Mouse (Mus musculus): ENCODE measurements at regions not wholly inside any gene's neighbourhood (a gene's known extent, or its start where the extent isn't known, plus 50 kb on each side); places are given as distances from the start of the nearest gene placed in this dataset.

GRCm38 (mm10) chr11:86871782-86872181, 64.2 kb upstream of the Dhx40 start:
- no peaks in the 10 kb centered on the region for H3K9me3 ChIP-seq (replicated peaks; ENCODE audit: control insufficient read depth, low read length)
- H3K9ac ChIP-seq (ENCODE audit: low read depth, low read length): no peak overlapping the region
- no peaks in the 10 kb centered on the region for H3K36me3 ChIP-seq (ENCODE audit: control insufficient read depth, insufficient read depth, low read length)
- no peak overlapping the region for H3K4me3 ChIP-seq (ENCODE audit: low read depth, low read length)
- no peak overlapping the region for H3K27ac ChIP-seq (ENCODE audit: low read depth, low read length)
- peaks cover 24% of the 10 kb centered on the region for H3K4me1 ChIP-seq (ENCODE audit: control insufficient read depth, insufficient read depth, low read length)
- H3K27me3 ChIP-seq (ENCODE audit: control insufficient read depth, insufficient read depth, low read length): no peaks in the 10 kb centered on the region
- no peak overlapping the region for H3K4me2 ChIP-seq
- ATAC-seq (replicated peaks; ENCODE audit: insufficient number of reproducible peaks, low FRiP score, low TSS enrichment): no peak
- 14% methylated on average over 4 of the region's 4 CpGs for WGBS (ENCODE audit: insufficient replicate concordance)

- Histone ChIP-seq H3K4me3 (ENCODE audit: low read depth, low read length) (no peak overlapping the region), H3K9ac (ENCODE audit: low read depth, low read length) (no peak overlapping the region), H3K9me3 (replicated peaks; ENCODE audit: control insufficient read depth, low read length) (no peaks in the 10 kb centered on the region), H3K4me2 (no peak overlapping the region), H3K27ac (ENCODE audit: low read depth, low read length) (no peak overlapping the region), H3K4me1 (ENCODE audit: control insufficient read depth, insufficient read depth, low read length) (peaks cover 17% of the 10 kb centered on the region), H3K27me3 (ENCODE audit: control insufficient read depth, insufficient read depth, low read length) (no peaks in the 10 kb centered on the region), H3K36me3 (ENCODE audit: control insufficient read depth, insufficient read depth, low read length) (no peaks in the 10 kb centered on the region)
- 75% methylated on average over 9 of the region's 9 CpGs for WGBS (ENCODE audit: insufficient replicate concordance)
- ATAC-seq (replicated peaks; ENCODE audit: insufficient number of reproducible peaks, low FRiP score, low TSS enrichment): no peak
These were observed 63.1 kb upstream of the Dhx40 start for GRCm38 (mm10) chr11:86870486-86871165.

- H3K4me1 ChIP-seq (ENCODE audit: control insufficient read depth, insufficient read depth, low read length): peaks cover 5% of the 10 kb centered on the region; the same call in 1 of the 2 replicates
- ATAC-seq (replicated peaks; ENCODE audit: insufficient number of reproducible peaks, low FRiP score, low TSS enrichment): no peak
These were observed 59.4 kb upstream of the Dhx40 start for GRCm38 (mm10) chr11:86866931-86867330.

DNA sequence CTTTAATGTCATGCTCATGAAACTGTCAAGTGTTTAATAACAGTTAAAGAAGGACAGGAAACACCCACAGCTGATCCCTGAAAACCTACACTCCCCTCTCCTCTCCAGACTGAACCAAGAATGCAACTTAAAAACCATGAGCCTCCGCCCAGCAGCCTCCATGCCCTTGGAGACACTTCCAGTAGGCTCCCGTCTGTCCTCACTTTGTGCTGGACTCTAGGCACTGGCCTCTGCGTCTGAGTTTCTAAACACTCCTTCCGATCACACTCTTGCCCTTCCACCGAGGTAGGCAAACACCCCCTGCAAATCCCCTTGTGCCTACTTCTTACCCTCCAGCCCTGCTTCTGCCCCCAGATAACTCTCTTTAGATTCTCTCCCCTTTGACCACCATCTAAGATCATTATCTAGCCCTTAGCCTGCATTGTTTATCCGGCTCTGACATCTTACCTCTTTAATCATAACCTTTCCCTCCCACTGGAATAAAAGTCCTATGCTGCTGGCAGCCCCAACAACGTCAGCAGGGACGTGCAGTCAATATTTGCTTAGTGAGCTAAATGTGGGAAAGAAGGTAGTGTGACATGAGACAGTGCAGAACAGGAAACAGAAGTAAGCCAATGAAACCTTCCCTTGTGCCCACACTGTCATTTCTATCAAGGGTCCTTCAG, 52.5 kb upstream of the Dhx40 start:
- Histone ChIP-seq H3K9ac (ENCODE audit: low read depth, low read length) (no peak overlapping the region), H3K4me1 (ENCODE audit: control insufficient read depth, insufficient read depth, low read length) (no peaks in the 10 kb centered on the region), H3K4me3 (ENCODE audit: low read depth, low read length) (no peak overlapping the region), H3K4me2 (no peak overlapping the region), H3K36me3 (ENCODE audit: control insufficient read depth, insufficient read depth, low read length) (no peaks in the 10 kb centered on the region), H3K27ac (ENCODE audit: low read depth, low read length) (no peak overlapping the region), H3K27me3 (ENCODE audit: control insufficient read depth, insufficient read depth, low read length) (no peaks in the 10 kb centered on the region), H3K9me3 (replicated peaks; ENCODE audit: control insufficient read depth, low read length) (no peaks in the 10 kb centered on the region)
- ATAC-seq (replicated peaks; ENCODE audit: insufficient number of reproducible peaks, low FRiP score, low TSS enrichment): no peak
- 57% methylated on average over 8 of the region's 8 CpGs for WGBS (ENCODE audit: insufficient replicate concordance)

More at GRCm38 (mm10) chr11:86866931-86867330, 59.4 kb upstream of the Dhx40 start:
- Histone ChIP-seq H3K27me3 (ENCODE audit: control insufficient read depth, insufficient read depth, low read length) (no peaks in the 10 kb centered on the region), H3K9me3 (replicated peaks; ENCODE audit: control insufficient read depth, low read length) (no peaks in the 10 kb centered on the region), H3K4me2 (no peak overlapping the region), H3K4me3 (ENCODE audit: low read depth, low read length) (no peak overlapping the region), H3K9ac (ENCODE audit: low read depth, low read length) (no peak overlapping the region), H3K36me3 (ENCODE audit: control insufficient read depth, insufficient read depth, low read length) (no peaks in the 10 kb centered on the region), H3K27ac (ENCODE audit: low read depth, low read length) (no peak overlapping the region)
- 86% methylated on average over 10 of the region's 10 CpGs for WGBS (ENCODE audit: insufficient replicate concordance)

GRCm38 (mm10) chr11:86859236-86859817, 51.8 kb upstream of the Dhx40 start:
- Histone ChIP-seq H3K36me3 (ENCODE audit: control insufficient read depth, insufficient read depth, low read length) (no peaks in the 10 kb centered on the region), H3K4me1 (ENCODE audit: control insufficient read depth, insufficient read depth, low read length) (no peaks in the 10 kb centered on the region), H3K27me3 (ENCODE audit: control insufficient read depth, insufficient read depth, low read length) (no peaks in the 10 kb centered on the region), H3K4me2 (no peak overlapping the region), H3K27ac (ENCODE audit: low read depth, low read length) (no peak overlapping the region), H3K9me3 (replicated peaks; ENCODE audit: control insufficient read depth, low read length) (no peaks in the 10 kb centered on the region), H3K9ac (ENCODE audit: low read depth, low read length) (no peak overlapping the region), H3K4me3 (ENCODE audit: low read depth, low read length) (no peak overlapping the region)
- no peak for ATAC-seq (replicated peaks; ENCODE audit: insufficient number of reproducible peaks, low FRiP score, low TSS enrichment)
- 82% methylated on average over 9 of the region's 9 CpGs for WGBS (ENCODE audit: insufficient replicate concordance)

GRCm38 (mm10) chr11:86858211-86858610, 50.7 kb upstream of the Dhx40 start:
- H3K4me3 ChIP-seq (ENCODE audit: low read depth, low read length): no peak overlapping the region
- no peak overlapping the region for H3K27ac ChIP-seq (ENCODE audit: low read depth, low read length)
- H3K9me3 ChIP-seq (replicated peaks; ENCODE audit: control insufficient read depth, low read length): no peaks in the 10 kb centered on the region
- 83% methylated on average over 3 of the region's 3 CpGs for WGBS (ENCODE audit: insufficient replicate concordance)
- H3K4me2 ChIP-seq: no peak overlapping the region
- no peak for ATAC-seq (replicated peaks; ENCODE audit: insufficient number of reproducible peaks, low FRiP score, low TSS enrichment)
- H3K4me1 ChIP-seq (ENCODE audit: control insufficient read depth, insufficient read depth, low read length): no peaks in the 10 kb centered on the region
- no peak overlapping the region for H3K9ac ChIP-seq (ENCODE audit: low read depth, low read length)
- no peaks in the 10 kb centered on the region for H3K36me3 ChIP-seq (ENCODE audit: control insufficient read depth, insufficient read depth, low read length)
- H3K27me3 ChIP-seq (ENCODE audit: control insufficient read depth, insufficient read depth, low read length): no peaks in the 10 kb centered on the region

Data from heart, embryonic 11.5 days (tissue).